In genomic region chr4:120850946-120851345, GRCm38 (mm10) we compare ENCODE assay signal across 8 mouse cellular contexts. TPM values are rescaled to one million over a fixed set of nuclear protein-coding genes. Genes with fewer than 3 reads are reported as not detected.
DNase-seq lines count a peak whose midpoint lies in the region; TF ChIP-seq lines count a peak whose summit lies in the region.

No protein-coding gene starts in this region.

- peak; percentile 86 for DNase-seq in CD4-positive, CD25-positive, alpha-beta regulatory T cell, adult 2 months (ENCODE audit: low read depth, low spot score)
- peak; percentile 78 for DNase-seq in R1 (ENCODE audit: low read depth, low spot score)
- peak; percentile 98 for DNase-seq in cerebellum, postnatal 14 days
- peak; percentile 68 for DNase-seq in gastrocnemius, adult 2 months
- peak; percentile 32 to 86 for DNase-seq in kidney, postnatal 36 days
- peak; percentile 31 to 72 for DNase-seq in lung, postnatal 4 days
- DNase-seq in right cerebral cortex, postnatal 10 days (ENCODE audit: low spot score in 2 of 2): peak; percentile 67 to 80
- peak; percentile 47 for DNase-seq in yolk sac, embryonic 10.5 days (ENCODE audit: low spot score)

- intact Hi-C loops in gastrocnemius, adult 2 months (cut with DNase I): loop anchor here (1.0 kb wide), 2 partner anchors 36 to 59 kb away; no protein-coding TSS in a partner anchor

- no peak overlapping the region for H3K27ac ChIP-seq in gastrocnemius, adult 2 months

- peak; percentile 90 for TF ChIP-seq CTCF in gastrocnemius, adult 2 months (IDR thresholded peaks at IDR 0.05)

- H3K4me3 ChIP-seq in gastrocnemius, adult 2 months: no peak overlapping the region

RNA-seq across cellular contexts. Expression of gene Rims3, which starts 3.7 kb away (rescaled TPM):
- under 1 TPM in 1 of 2 experiments, not detected in 1; 0.03 TPM for total RNA-seq in gastrocnemius, adult 2 months (2021)

RNA-seq across cellular contexts. Expression of gene Nfyc, which starts 19.6 kb away (rescaled TPM):
- 10 to 100 TPM; 45.2 to 47.9 TPM for total RNA-seq in gastrocnemius, adult 2 months (2021)

Comparison
In these comparisons a context has a peak if more than half of its experiments do, and no peak if none do; other contexts are left out.
1. DNase-seq: peak in every context shown above with its lines; median percentile 98 in cerebellum, postnatal 14 days; 86 in CD4-positive, CD25-positive, alpha-beta regulatory T cell, adult 2 months; 78 in R1; 74 in right cerebral cortex, postnatal 10 days; 68 in gastrocnemius, adult 2 months; 59 in kidney, postnatal 36 days; 52 in lung, postnatal 4 days; 47 in yolk sac, embryonic 10.5 days.